Mouse (Mus musculus) intestine, embryonic 16.5 days (tissue): ENCODE results near the gene Mbnl2. TPM values are rescaled to one million over a fixed set of nuclear protein-coding genes. Genes with fewer than 3 reads are reported as not detected.

Experiments used
- polyA plus RNA-seq: library from polyadenylated mRNA; unstranded; fragments of >200 nt; fragmentation: Nextera tagmentation; extraction: Ambion mirVana; gene quantifications from 2 replicates; pipeline ENCODE4 v1.2.1, GENCODE M21; 2015

The Mbnl2 gene
- polyA plus RNA-seq, 1 experiment from 2014 or later: 114 TPM

Other genes starting within 250 kb of the Mbnl2 start
- not detected in 2 replicates for gene Oxgr1, start 233.2 kb upstream of the Mbnl2 start, polyA plus RNA-seq
- 5.5 and 5.6 TPM in 2 replicates for gene Rap2a, start 202.8 kb downstream of the Mbnl2 start, polyA plus RNA-seq